Mouse (Mus musculus): ENCODE data around the gene Pfdn2.

DNA sequence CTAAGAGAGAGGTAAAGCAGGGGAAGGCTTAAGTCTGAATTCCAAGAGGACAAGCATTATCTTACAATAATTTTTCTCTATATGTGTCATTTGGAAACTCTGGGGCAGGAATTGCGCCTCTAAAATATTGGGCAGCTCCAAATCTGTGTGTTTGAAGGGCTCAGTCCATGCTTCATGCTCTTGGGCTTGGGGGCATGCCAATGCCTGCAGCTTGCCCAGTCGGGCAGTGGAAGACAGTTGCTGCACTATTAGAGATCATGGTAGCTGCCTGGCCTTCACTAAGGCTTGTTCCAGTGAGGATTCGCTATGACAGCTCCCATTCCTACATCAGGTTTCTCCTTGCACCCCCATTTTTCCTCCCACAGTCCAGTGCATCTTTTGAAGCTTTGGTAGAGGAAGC is 3.2 kb downstream of the Pfdn2 start:
- TF ChIP-seq CTCF (conservative IDR thresholded peaks at IDR 0.05; ENCODE audit: low read length), result no peak
- no peak for TF ChIP-seq POU5F1 (IDR thresholded peaks at IDR 0.05; ENCODE audit: borderline replicate concordance, low read length)
